Mouse (Mus musculus): ENCODE measurements around the gene Cadm2.

DNA sequence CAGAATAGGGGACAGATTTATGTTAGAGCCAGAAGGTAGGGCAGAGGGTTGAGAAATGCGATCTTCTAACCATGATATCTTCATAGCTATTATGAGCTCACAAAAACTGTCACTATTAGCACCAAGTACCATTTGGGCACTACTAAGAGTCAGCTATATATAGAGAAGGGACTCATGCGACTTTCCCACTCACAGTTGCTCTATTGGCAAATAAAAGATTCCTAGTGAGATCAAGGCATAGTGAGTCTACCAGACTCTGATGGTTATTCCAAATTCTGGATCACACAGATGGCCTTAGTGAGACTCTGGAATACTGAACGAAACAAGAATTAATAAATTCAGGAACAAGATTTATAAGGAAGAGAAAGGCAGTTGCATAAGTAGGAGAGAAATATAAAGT is 827.6 kb downstream of the Cadm2 start:
- TF ChIP-seq CTCF (IDR thresholded peaks at IDR 0.05; ENCODE audit: insufficient read depth, low read length) (no peak), POLR2A (IDR thresholded peaks at IDR 0.05; ENCODE audit: borderline replicate concordance, extremely low read depth, low read depth, low read length) (no peak)

Data from lung, adult 2 months (tissue).